Mouse (Mus musculus) embryonic fibroblast, embryonic 13.5 days (primary cell): ENCODE results near the gene Tfdp2. TPM values are rescaled to one million over a fixed set of nuclear protein-coding genes. Genes with fewer than 3 reads are reported as not detected.

Experiments
- H3K27ac ChIP-seq: 2 replicates; pipeline ENCODE4 v1.5.1; 2012; ENCODE audit warnings: low read length, control low read depth, inconsistent platforms; ENCODE audit not compliant: insufficient read depth
- H3K4me1 ChIP-seq: 2 replicates; pipeline ENCODE4 v1.6.1; 2011; ENCODE audit warnings: low read length; ENCODE audit not compliant: control insufficient read depth, insufficient read depth
- H3K4me3 ChIP-seq: 2 replicates; pipeline ENCODE4 v1.5.1; 2011; ENCODE audit warnings: mild to moderate bottlenecking, control low read depth, low read length; ENCODE audit not compliant: insufficient read depth
- CTCF ChIP-seq: IDR thresholded peaks from 2 replicates; pipeline ENCODE4 v1.5.1; 2011; ENCODE audit warnings: mild to moderate bottlenecking, control low read depth, low read length, moderate library complexity, borderline replicate concordance; ENCODE audit not compliant: insufficient read depth
- POLR2A ChIP-seq: IDR thresholded peaks from 2 replicates; pipeline ENCODE4 v1.6.1; 2011; ENCODE audit warnings: low read depth, mild to moderate bottlenecking, control low read depth, low read length, moderate library complexity
- polyA plus RNA-seq: library from polyadenylated mRNA; stranded (reverse); fragments of >200 nt; gene quantifications from 2 replicates; pipeline ENCODE4 v1.2.4, GENCODE M21; 2011; ENCODE audit warnings: low read depth; ENCODE audit not compliant: missing spikeins, insufficient read length

Tfdp2 gene
- polyA plus RNA-seq, 1 experiment = 29.6 TPM

- no peaks in the 10 kb centered on the region for H3K4me1 ChIP-seq
- TF ChIP-seq CTCF (no peak), POLR2A (no peak)
- no peak overlapping the region for H3K27ac ChIP-seq
- H3K4me3 ChIP-seq = no peak overlapping the region
Observed at GRCm38 (mm10) chr9:96281497-96281896, 85.4 kb downstream of the Tfdp2 start.

DNA sequence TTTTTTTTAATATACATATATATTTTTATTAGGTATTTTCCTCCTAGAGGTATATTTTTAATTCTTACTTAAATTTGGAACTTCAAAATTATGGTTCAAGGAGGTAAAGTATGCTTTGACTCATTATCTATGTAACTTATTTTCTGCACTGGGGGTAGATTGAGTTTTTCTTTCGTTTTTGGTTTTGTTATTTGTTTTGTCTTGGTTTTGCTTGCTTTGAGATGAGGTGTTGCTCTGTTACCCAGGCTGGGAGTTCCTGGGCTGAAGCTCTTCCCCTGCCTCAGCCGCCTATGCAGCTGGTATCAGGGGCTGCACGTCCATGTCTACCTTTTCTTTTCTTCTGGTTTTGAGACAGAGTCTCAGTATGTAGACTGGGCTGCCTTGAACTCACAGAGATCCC is 86.0 kb downstream of the Tfdp2 start:
- Histone ChIP-seq H3K27ac (no peak overlapping the region), H3K4me3 (no peak overlapping the region), H3K4me1 (no peaks in the 10 kb centered on the region)
- TF ChIP-seq POLR2A (no peak), CTCF (no peak)

- TF ChIP-seq POLR2A (no peak), CTCF (no peak)
- Histone ChIP-seq H3K27ac (no peak overlapping the region), H3K4me1 (no peaks in the 10 kb centered on the region), H3K4me3 (no peak overlapping the region)
Observed at GRCm38 (mm10) chr9:96284916-96285315, 88.8 kb downstream of the Tfdp2 start.

DNA sequence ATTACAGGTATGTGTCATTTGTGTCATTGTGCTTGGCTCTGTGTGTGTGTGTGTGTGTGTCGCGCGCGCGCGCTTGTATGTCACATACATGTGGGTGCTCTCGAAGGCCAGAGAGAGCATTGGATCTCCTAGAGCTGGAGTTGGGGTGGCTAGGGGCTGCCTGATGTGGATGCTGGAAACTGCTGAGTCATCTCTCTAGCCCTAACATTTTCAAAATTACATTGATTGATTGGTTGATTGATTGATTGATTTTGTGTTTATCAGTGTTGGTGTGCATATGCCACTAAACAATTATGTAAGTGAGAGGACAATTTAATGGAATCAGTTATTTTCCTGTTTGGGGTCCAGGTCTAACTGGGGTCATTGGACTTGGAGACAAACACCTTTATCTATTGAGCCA is 96.1 kb downstream of the Tfdp2 start:
- Histone ChIP-seq H3K4me1 (no peaks in the 10 kb centered on the region), H3K27ac (no peak overlapping the region), H3K4me3 (no peak overlapping the region)
- TF ChIP-seq POLR2A = no peak
- TF ChIP-seq CTCF = no peak

- H3K27ac ChIP-seq = no peak overlapping the region
- H3K4me1 ChIP-seq = no peaks in the 10 kb centered on the region
- H3K4me3 ChIP-seq = no peak overlapping the region
- TF ChIP-seq POLR2A (no peak), CTCF (no peak)
Observed at GRCm38 (mm10) chr9:96299324-96300008, 103.4 kb downstream of the Tfdp2 start.

DNA sequence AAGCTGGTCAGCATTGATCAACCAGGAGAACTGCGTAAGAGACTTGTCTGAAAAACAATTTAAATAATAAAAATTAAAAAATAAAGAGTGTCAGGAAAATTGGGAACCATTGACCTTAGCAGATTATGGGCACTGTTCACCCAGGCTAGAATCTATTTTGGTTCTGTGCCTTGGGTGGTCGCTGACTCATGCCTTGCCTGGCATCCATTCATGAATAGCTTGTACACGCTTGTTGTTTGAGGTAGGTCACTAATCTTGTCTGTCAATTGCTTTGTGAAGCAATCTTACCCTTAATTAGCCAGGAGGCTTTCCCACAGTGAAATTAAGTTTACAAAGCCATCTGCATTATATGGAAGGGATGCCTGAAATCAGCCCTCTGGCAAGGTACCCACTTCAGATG is 112.7 kb downstream of the Tfdp2 start:
- Histone ChIP-seq H3K4me1 (no peaks in the 10 kb centered on the region), H3K4me3 (no peak overlapping the region), H3K27ac (no peak overlapping the region)
- TF ChIP-seq POLR2A (no peak), CTCF (no peak)

- no peaks in the 10 kb centered on the region for H3K4me1 ChIP-seq
- TF ChIP-seq POLR2A = no peak
- TF ChIP-seq CTCF = no peak
- H3K27ac ChIP-seq = no peak overlapping the region
- H3K4me3 ChIP-seq = no peak overlapping the region
Observed at GRCm38 (mm10) chr9:96312074-96312473, 116.0 kb downstream of the Tfdp2 start.

DNA sequence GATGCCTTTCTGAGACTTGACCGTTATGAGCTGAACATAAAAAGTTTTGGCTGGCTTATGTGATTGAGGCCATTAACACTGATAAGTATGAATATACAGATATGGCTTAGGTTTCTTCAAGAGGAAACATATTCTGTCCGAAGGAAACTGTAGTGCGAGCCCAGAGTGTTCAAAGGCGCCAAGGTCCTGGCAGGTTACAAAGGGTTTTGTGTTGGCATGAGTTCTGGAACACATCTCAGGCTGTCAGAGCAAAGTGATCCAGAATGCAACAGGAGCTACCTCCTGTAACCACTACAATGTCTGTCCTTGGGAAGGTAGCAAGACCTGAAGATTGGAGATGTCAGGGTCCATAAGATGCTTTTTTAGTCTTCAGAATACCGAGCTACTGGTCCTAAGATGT is 123.3 kb downstream of the Tfdp2 start:
- no peaks in the 10 kb centered on the region for H3K4me1 ChIP-seq
- H3K27ac ChIP-seq = no peak overlapping the region
- H3K4me3 ChIP-seq = no peak overlapping the region
- TF ChIP-seq POLR2A (no peak), CTCF (no peak)

DNA sequence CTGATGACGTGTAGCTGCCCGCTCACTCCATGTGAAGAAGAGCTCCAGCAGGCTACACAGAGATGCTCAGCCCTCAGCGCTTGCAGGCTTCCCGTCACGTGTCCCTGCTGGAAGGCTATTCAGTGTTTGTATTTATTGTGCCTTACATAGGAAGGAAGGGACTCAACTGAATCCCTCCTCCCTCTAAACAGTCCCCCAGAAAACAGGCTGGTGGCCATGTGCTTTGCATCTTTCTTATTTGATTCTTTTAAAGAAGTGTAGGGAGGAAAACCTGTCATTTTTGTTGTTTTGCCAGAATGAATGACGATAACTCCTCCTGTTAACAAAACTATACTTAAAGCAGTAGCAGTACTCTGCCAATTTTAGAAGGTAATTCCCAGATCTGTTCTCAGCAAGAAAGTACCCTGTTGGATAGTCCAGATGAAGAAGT is 124.5 kb downstream of the Tfdp2 start:
- Histone ChIP-seq H3K4me1 (no peaks in the 10 kb centered on the region), H3K27ac (no peak overlapping the region), H3K4me3 (no peak overlapping the region)
- TF ChIP-seq CTCF = no peak
- TF ChIP-seq POLR2A = no peak

- no peak overlapping the region for H3K27ac ChIP-seq
- H3K4me1 ChIP-seq = no peaks in the 10 kb centered on the region
- H3K4me3 ChIP-seq = no peak overlapping the region
- TF ChIP-seq POLR2A (no peak), CTCF (no peak)
Observed at GRCm38 (mm10) chr9:96322411-96323152, 126.5 kb downstream of the Tfdp2 start.
